Mouse (Mus musculus) hindbrain, embryonic 10.5 days (tissue): ENCODE measurements at regions not wholly inside any gene's neighbourhood (a gene's known extent, or its start where the extent isn't known, plus 50 kb on each side); places are given as distances from the start of the nearest gene placed in this dataset.

Experiments
- DNase-seq: peaks from one replicate; pipeline ENCODE4 v3.0.0-alpha.2; 2017; ENCODE audit warnings: low spot score
- H3K27ac ChIP-seq: fragments of 300-500 bp; sonication (generic); 2 replicates; pipeline ENCODE4 v1.5.1; 2016; ENCODE audit warnings: mild to moderate bottlenecking, moderate library complexity
- H3K27me3 ChIP-seq: fragments of 300-500 bp; sonication (generic); 2 replicates; pipeline ENCODE4 v1.6.1; 2016; ENCODE audit warnings: mild to moderate bottlenecking; ENCODE audit not compliant: poor library complexity, insufficient read depth, severe bottlenecking
- H3K36me3 ChIP-seq: fragments of 300-500 bp; sonication (generic); 2 replicates; pipeline ENCODE4 v1.6.1; 2016; ENCODE audit warnings: mild to moderate bottlenecking, moderate library complexity
- H3K4me1 ChIP-seq: fragments of 300-500 bp; sonication (generic); replicated peaks from 2 replicates; pipeline ENCODE4 v1.6.1; 2016; ENCODE audit warnings: mild to moderate bottlenecking
- H3K4me3 ChIP-seq: fragments of 300-500 bp; sonication (generic); 2 replicates; pipeline ENCODE4 v1.5.1; 2016; ENCODE audit warnings: mild to moderate bottlenecking, moderate library complexity
- H3K9me3 ChIP-seq: fragments of 300-500 bp; sonication (generic); 2 replicates; pipeline ENCODE4 v1.6.1; 2016; ENCODE audit warnings: mild to moderate bottlenecking, moderate library complexity

DNA sequence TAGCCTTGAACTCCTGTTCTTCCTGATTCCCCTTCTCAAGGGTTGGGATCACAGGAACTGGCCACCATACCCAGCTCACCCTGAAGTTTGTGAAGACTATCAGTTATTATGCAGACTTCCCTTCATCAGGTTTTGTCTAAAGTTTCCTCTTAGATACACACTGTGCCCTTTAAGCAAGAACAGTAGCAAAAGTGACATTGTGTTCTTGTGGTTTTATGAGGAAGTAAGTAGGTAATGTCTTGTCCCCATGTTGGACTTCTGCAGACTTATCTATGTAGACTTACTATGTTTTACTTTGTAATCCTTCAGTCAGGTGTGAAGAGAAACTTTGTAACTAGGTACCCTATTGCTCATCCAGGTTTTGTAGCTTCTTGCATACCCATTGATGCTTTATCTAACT lies 51.5 kb upstream of the Btg1 start:
- no peaks in the 10 kb centered on the region for H3K36me3 ChIP-seq

More for the DNA sequence above, 51.5 kb upstream of the Btg1 start:
- H3K4me1 ChIP-seq, result no peaks in the 10 kb centered on the region
- no peak overlapping the region for H3K4me3 ChIP-seq
- DNase-seq, result no peak
- H3K9me3 ChIP-seq, result 0 out of 2 replicates have a peak, but pooled peaks cover 3% of the 10 kb centered on the region
- no peak overlapping the region for H3K27ac ChIP-seq
- H3K27me3 ChIP-seq, result no peaks in the 10 kb centered on the region
